33 mouse cellular contexts compared by ENCODE assay signal in the genomic region with DNA sequence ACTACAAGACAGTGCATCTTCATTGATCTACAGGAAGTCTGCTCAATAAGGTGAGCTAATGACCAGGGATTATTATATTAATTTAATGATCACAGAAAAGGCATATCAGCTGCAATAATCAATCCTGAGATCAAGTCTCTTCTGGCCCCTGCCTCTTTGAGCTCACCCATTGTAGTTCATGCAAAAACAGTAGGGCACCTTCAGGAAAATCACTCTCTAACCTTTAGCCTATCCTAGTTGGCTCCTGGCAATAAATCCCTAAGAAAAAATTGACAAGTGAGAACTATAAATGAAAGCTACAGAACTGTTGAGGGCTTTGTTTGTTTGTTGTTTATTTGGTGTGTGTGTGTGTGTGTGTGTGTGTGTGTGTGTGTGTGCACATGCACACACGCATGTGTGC.
"Had no signal": no experiment of that assay in that cellular context is flagged by ENCODE, and none has a peak within 500 bp of the region (broad histone marks: within the 10 kb centered on the region; RNA-seq: fewer than 3 reads in every experiment).

No protein-coding gene starts in this region.

- DNase-seq: heart, postnatal 10 days; heart, postnatal 14 days; heart, postnatal 36 days; heart, postnatal 4 days; kidney, adult 11 months; kidney, adult 18-20 months; kidney, adult 2 months; kidney, adult 8-10 months; kidney, adult 9 months; kidney, postnatal 10 days; kidney, postnatal 14 days; kidney, postnatal 25 days; kidney, postnatal 36 days; kidney, postnatal 4 days; layer of hippocampus, adult 9-11 months; layer of hippocampus, postnatal 36 days had no signal

- ATAC-seq: hindbrain, embryonic 16.5 days; hindbrain, postnatal 0 days; inflammation-experienced regulatory T-cells, adult 6 months had no signal

- H3K4me2 ChIP-seq: heart, embryonic 11.5 days; heart, embryonic 12.5 days; heart, embryonic 13.5 days; heart, embryonic 15.5 days; hindbrain, embryonic 12.5 days; hindbrain, embryonic 13.5 days; hindbrain, embryonic 14.5 days; hindbrain, embryonic 15.5 days; kidney, embryonic 15.5 days had no signal

- H3K9me3 ChIP-seq: heart, embryonic 10.5 days; heart, embryonic 13.5 days; heart, embryonic 15.5 days; hindbrain, embryonic 12.5 days; hindbrain, embryonic 13.5 days; hindbrain, embryonic 15.5 days; kidney, embryonic 15.5 days had no signal

- H3K27ac ChIP-seq: heart, embryonic 10.5 days; heart, embryonic 13.5 days; heart, embryonic 15.5 days; hindbrain, embryonic 10.5 days; hindbrain, embryonic 12.5 days; hindbrain, embryonic 13.5 days; hindbrain, embryonic 14.5 days; hindbrain, embryonic 15.5 days; hindbrain, postnatal 0 days; kidney, embryonic 15.5 days; kidney, postnatal 0 days; layer of hippocampus, adult 2 months; left cerebral cortex, adult 2 months had no signal

- H3K9ac ChIP-seq: heart, embryonic 12.5 days; heart, embryonic 13.5 days; heart, embryonic 15.5 days; hindbrain, embryonic 12.5 days; hindbrain, embryonic 13.5 days; hindbrain, embryonic 14.5 days; hindbrain, embryonic 15.5 days; kidney, embryonic 15.5 days had no signal

- H3K4me3 ChIP-seq: heart, embryonic 10.5 days; heart, embryonic 12.5 days; heart, embryonic 13.5 days; heart, embryonic 15.5 days; hindbrain, embryonic 10.5 days; hindbrain, embryonic 12.5 days; hindbrain, embryonic 13.5 days; hindbrain, embryonic 15.5 days; kidney, embryonic 15.5 days; layer of hippocampus, adult 2 months; left cerebral cortex, adult 2 months had no signal

- H3K27me3 ChIP-seq: heart, embryonic 12.5 days; heart, embryonic 13.5 days; heart, embryonic 15.5 days; hindbrain, embryonic 12.5 days; hindbrain, embryonic 13.5 days; hindbrain, embryonic 15.5 days; kidney, embryonic 15.5 days had no signal

- H3K4me1 ChIP-seq: heart, embryonic 10.5 days; heart, embryonic 12.5 days; heart, embryonic 13.5 days; heart, embryonic 15.5 days; hindbrain, embryonic 10.5 days; hindbrain, embryonic 12.5 days; hindbrain, embryonic 13.5 days; hindbrain, embryonic 15.5 days; kidney, embryonic 15.5 days had no signal

- H3K36me3 ChIP-seq: heart, embryonic 10.5 days; heart, embryonic 12.5 days; heart, embryonic 13.5 days; heart, embryonic 15.5 days; hindbrain, embryonic 10.5 days; hindbrain, embryonic 12.5 days; hindbrain, embryonic 13.5 days; hindbrain, embryonic 15.5 days; kidney, embryonic 15.5 days had no signal
